Mouse (Mus musculus): ENCODE data around the gene Pef1. TPM values are rescaled to one million over a fixed set of nuclear protein-coding genes. Genes with fewer than 3 reads are reported as not detected.

Gene Pef1
- total and polyA plus RNA-seq, 3 experiments = 31.4 to 59.3 (median 38.0) TPM

DNA sequence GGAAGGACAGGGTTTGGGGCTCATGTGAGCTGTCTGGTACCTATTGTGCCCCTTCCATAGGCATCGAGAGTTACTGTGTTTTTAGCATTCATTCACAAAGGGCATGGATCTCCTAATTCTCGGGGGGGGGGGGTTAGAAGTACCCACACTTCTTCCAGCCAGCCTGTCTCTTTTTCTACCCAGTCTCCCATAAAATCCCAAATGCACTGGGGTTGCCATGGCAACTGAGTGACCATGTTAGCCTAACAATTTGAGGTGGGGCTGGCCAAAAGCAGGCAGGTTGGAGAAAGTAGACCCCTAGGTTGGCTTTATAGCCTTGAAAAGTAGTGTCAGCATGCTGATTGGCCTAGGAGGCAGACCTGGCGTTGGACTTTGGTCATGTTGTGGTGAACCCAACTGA, 45.9 kb upstream of the Pef1 start:
- Histone ChIP-seq H3K9ac (ENCODE audit: low read depth, low read length) (no peak overlapping the region), H3K36me3 (ENCODE audit: control insufficient read depth, insufficient read depth, low read length) (no peaks in the 10 kb centered on the region), H3K4me1 (ENCODE audit: control insufficient read depth, insufficient read depth, low read length) (no peaks in the 10 kb centered on the region), H3K27ac (no peak overlapping the region), H3K79me2 (replicated peaks; ENCODE audit: control insufficient read depth, insufficient read depth, low read length) (no peaks in the 10 kb centered on the region), H3K4me3 (no peak overlapping the region), H3K27me3 (ENCODE audit: control insufficient read depth, insufficient read depth, low read length) (no peaks in the 10 kb centered on the region)
- WGBS = 77% methylated on average over 3 of the region's 3 CpGs
- TF ChIP-seq POLR2A (IDR thresholded peaks at IDR 0.05; ENCODE audit: insufficient read depth, low read depth, low read length) (no peak), CTCF (IDR thresholded peaks at IDR 0.05) (no peak), EP300 (IDR thresholded peaks at IDR 0.05; ENCODE audit: insufficient read depth, low read depth, low read length) (no peak)
- DNase-seq = no peak
- intact Hi-C loops (cut with DNase I) = no loop called here

GRCm38 (mm10) chr4:130060937-130061336, 41.4 kb upstream of the Pef1 start:
- intact Hi-C loops (cut with DNase I) = no loop called here
- TF ChIP-seq CTCF (IDR thresholded peaks at IDR 0.05) (no peak), POLR2A (IDR thresholded peaks at IDR 0.05; ENCODE audit: insufficient read depth, low read depth, low read length) (no peak), EP300 (IDR thresholded peaks at IDR 0.05; ENCODE audit: insufficient read depth, low read depth, low read length) (no peak)
- Histone ChIP-seq H3K4me1 (ENCODE audit: control insufficient read depth, insufficient read depth, low read length) (no peaks in the 10 kb centered on the region), H3K9ac (ENCODE audit: low read depth, low read length) (no peak overlapping the region), H3K27ac (no peak overlapping the region), H3K4me3 (no peak overlapping the region), H3K27me3 (ENCODE audit: control insufficient read depth, insufficient read depth, low read length) (no peaks in the 10 kb centered on the region), H3K79me2 (replicated peaks; ENCODE audit: control insufficient read depth, insufficient read depth, low read length) (no peaks in the 10 kb centered on the region), H3K36me3 (ENCODE audit: control insufficient read depth, insufficient read depth, low read length) (no peaks in the 10 kb centered on the region)
- DNase-seq = no peak

DNA sequence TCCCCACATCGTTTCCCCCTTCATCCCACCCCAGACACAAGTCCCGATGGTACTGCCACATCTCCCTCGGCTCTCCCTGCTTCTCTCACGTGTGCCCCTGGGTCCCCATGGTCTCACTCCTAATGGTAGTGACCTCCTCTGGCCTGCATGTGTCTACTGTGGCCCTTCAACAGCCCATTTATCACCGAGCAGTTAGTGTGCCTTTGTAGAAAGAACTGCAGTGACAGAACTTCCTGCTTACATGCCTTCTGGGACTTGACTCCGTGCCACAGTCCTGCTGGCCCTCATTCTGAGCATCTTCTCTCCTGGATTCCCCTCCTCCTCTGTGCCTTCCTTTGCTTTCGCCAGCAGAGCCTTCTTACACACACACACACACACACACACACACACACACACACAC, 39.2 kb upstream of the Pef1 start:
- 55% methylated on average over 7 of the region's 7 CpGs for WGBS
- H3K27me3 ChIP-seq (ENCODE audit: control insufficient read depth, insufficient read depth, low read length) = no peaks in the 10 kb centered on the region
- H3K36me3 ChIP-seq (ENCODE audit: control insufficient read depth, insufficient read depth, low read length) = no peaks in the 10 kb centered on the region
- no peaks in the 10 kb centered on the region for H3K79me2 ChIP-seq (replicated peaks; ENCODE audit: control insufficient read depth, insufficient read depth, low read length)
- H3K27ac ChIP-seq = no peak overlapping the region
- TF ChIP-seq POLR2A (IDR thresholded peaks at IDR 0.05; ENCODE audit: insufficient read depth, low read depth, low read length) (no peak), EP300 (IDR thresholded peaks at IDR 0.05; ENCODE audit: insufficient read depth, low read depth, low read length) (no peak), CTCF (IDR thresholded peaks at IDR 0.05) (no peak)
- no peak overlapping the region for H3K4me3 ChIP-seq
- intact Hi-C loops (cut with DNase I) = no loop called here
- no peak for DNase-seq
- H3K9ac ChIP-seq (ENCODE audit: low read depth, low read length) = no peak overlapping the region
- no peaks in the 10 kb centered on the region for H3K4me1 ChIP-seq (ENCODE audit: control insufficient read depth, insufficient read depth, low read length)

GRCm38 (mm10) chr4:130066816-130067215, 35.5 kb upstream of the Pef1 start:
- intact Hi-C loops (cut with DNase I) = no loop called here
- no peaks in the 10 kb centered on the region for H3K79me2 ChIP-seq (replicated peaks; ENCODE audit: control insufficient read depth, insufficient read depth, low read length)
- no peak overlapping the region for H3K27ac ChIP-seq
- no peaks in the 10 kb centered on the region for H3K4me1 ChIP-seq (ENCODE audit: control insufficient read depth, insufficient read depth, low read length)
- TF ChIP-seq EP300 (IDR thresholded peaks at IDR 0.05; ENCODE audit: insufficient read depth, low read depth, low read length) (no peak), CTCF (IDR thresholded peaks at IDR 0.05) (peak; percentile 64)
- no peak overlapping the region for H3K9ac ChIP-seq (ENCODE audit: low read depth, low read length)
- no peak for DNase-seq
- H3K27me3 ChIP-seq (ENCODE audit: control insufficient read depth, insufficient read depth, low read length) = no peaks in the 10 kb centered on the region
- H3K4me3 ChIP-seq = no peak overlapping the region
- no peaks in the 10 kb centered on the region for H3K36me3 ChIP-seq (ENCODE audit: control insufficient read depth, insufficient read depth, low read length)
- WGBS = 20% methylated on average over 8 of the region's 8 CpGs

- 67% methylated on average over 3 of the region's 3 CpGs for WGBS
- intact Hi-C loops (cut with DNase I) = no loop called here
Measured at GRCm38 (mm10) chr4:130070523-130070922, 31.8 kb upstream of the Pef1 start.

DNA sequence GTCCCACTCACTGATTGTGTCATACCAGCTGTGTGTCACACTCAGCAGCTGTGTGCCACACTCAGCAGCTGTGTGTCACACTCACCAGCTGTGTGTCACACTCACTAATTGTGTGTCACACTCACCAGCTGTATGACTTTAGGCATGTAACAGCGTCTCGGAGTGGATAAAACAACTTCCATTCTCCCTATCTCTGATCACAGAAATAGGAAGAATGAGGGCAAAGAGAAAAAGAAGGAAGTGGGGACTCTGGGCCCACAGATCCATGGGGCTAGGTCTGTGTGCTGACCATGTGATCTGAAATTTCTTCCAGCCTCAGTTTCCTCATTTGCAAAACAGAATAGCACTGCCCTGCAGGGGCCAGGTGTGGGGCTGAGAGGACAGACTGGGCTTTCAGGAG, 30.6 kb upstream of the Pef1 start:
- Histone ChIP-seq H3K79me2 (replicated peaks; ENCODE audit: control insufficient read depth, insufficient read depth, low read length) (no peaks in the 10 kb centered on the region), H3K9ac (ENCODE audit: low read depth, low read length) (no peak overlapping the region), H3K36me3 (ENCODE audit: control insufficient read depth, insufficient read depth, low read length) (no peaks in the 10 kb centered on the region), H3K4me1 (ENCODE audit: control insufficient read depth, insufficient read depth, low read length) (no peaks in the 10 kb centered on the region), H3K4me3 (no peak overlapping the region), H3K27me3 (ENCODE audit: control insufficient read depth, insufficient read depth, low read length) (no peaks in the 10 kb centered on the region), H3K27ac (no peak overlapping the region)
- no peak for DNase-seq
- WGBS = 79% methylated on average over 2 of the region's 2 CpGs
- TF ChIP-seq EP300 (IDR thresholded peaks at IDR 0.05; ENCODE audit: insufficient read depth, low read depth, low read length) (no peak), POLR2A (IDR thresholded peaks at IDR 0.05; ENCODE audit: insufficient read depth, low read depth, low read length) (no peak), CTCF (IDR thresholded peaks at IDR 0.05) (no peak)
- intact Hi-C loops (cut with DNase I) = no loop called here

More at GRCm38 (mm10) chr4:130070523-130070922, 31.8 kb upstream of the Pef1 start:
- TF ChIP-seq POLR2A (IDR thresholded peaks at IDR 0.05; ENCODE audit: insufficient read depth, low read depth, low read length) (no peak), CTCF (IDR thresholded peaks at IDR 0.05) (no peak), EP300 (IDR thresholded peaks at IDR 0.05; ENCODE audit: insufficient read depth, low read depth, low read length) (no peak)
- H3K79me2 ChIP-seq (replicated peaks; ENCODE audit: control insufficient read depth, insufficient read depth, low read length) = no peaks in the 10 kb centered on the region
- no peaks in the 10 kb centered on the region for H3K4me1 ChIP-seq (ENCODE audit: control insufficient read depth, insufficient read depth, low read length)
- H3K27ac ChIP-seq = no peak overlapping the region
- no peak overlapping the region for H3K4me3 ChIP-seq
- no peak overlapping the region for H3K9ac ChIP-seq (ENCODE audit: low read depth, low read length)
- H3K36me3 ChIP-seq (ENCODE audit: control insufficient read depth, insufficient read depth, low read length) = no peaks in the 10 kb centered on the region
- no peak for DNase-seq
- no peaks in the 10 kb centered on the region for H3K27me3 ChIP-seq (ENCODE audit: control insufficient read depth, insufficient read depth, low read length)
